Mouse (Mus musculus): ENCODE results near the gene Zfp952. TPM values are rescaled to one million over a fixed set of nuclear protein-coding genes. Genes with fewer than 3 reads are reported as not detected.

The Zfp952 gene
- 6.6 TPM for polyA plus RNA-seq (2014; fragmentation: Illumina TruSeq; extraction: RNeasy Lipid Tissue Mini Kit (QIAGEN cat#74804); ENCODE audit: low read depth, low replicate concordance)

DNA sequence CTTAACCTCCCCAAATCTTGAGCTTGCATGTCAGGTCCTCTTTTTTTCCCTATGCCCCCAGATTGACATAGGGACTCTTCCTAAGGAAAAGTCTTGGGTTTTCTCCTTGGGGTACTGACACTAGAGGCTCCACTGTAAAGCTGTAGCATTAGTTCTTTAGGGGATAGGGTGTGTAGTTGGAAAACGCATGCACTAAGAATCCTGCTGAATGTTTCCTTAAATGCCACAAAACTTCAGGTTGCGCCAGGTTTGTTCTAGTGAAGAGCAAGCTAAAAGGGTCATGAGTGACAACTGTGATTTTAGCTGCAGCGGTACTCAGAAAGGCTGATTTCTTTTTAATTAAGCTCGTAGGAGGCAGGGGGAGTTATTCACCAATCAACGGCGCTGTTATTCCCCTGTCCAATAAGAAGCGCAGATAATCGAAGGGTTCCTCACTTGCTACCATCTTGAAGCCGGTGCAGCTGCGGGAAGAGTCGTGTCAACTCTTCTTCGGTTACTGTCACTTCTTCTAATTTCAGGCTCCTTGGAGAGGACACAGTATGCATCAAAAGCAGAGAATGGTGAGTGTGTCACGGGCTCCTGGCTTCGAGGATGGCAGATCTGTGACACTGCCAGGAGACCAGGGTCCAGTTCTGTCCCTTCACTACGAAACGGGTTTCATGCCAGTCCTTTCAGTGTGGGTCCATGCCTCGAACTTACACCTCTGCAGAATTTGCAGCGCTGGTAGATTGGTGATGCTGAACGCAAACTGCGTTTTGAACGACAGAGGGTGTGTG is at the start of gene Zfp952:
Zfp952 (plus strand) TSS at position 431 of the 776 bp plus-strand sequence.

DNA sequence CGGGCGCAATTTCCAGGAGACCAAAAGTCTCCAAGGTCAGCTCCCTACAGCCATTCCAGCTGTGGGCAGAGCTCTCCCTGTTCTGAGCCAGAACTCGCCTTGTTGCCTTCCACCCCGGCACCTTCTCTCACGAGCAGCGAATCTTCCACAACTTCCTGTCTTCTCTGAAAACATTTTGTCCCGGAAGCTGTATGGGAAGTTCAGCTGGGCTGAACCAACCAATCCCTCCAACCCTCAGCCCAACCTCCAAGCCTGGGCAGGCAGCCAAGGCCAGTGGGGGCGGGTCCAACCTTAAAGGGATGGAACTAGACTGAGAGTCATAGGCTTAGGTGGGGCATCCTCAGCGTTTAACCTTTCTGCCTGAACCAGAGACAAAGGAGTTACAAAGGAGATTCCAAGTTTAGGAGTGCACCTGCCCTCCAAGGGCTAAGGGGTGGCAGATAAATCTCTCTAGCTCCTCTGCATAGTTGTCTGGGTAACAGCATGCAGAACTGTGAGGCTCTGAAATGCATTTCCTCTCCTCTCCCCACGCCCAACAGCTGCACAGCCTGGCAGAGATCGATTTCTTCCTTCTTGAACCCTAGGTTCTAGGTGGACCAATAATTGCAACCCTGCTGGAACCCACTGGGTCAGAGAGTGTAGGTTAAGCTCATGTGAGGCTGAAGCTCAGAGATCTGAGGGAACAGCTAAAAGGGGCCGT is 45.6 kb upstream of the Zfp952 start, which contains the start of gene Cyp4f13:
Cyp4f13 (minus strand) TSS at position 188 of the 700 bp plus-strand sequence.

GRCm38 (mm10) chr17:32965623-32966290 is 27.2 kb upstream of the Zfp952 start, which contains the start of gene Zfp472:
Gene Zfp472, plus strand, starts transcription at chr17:32965814.

DNA sequence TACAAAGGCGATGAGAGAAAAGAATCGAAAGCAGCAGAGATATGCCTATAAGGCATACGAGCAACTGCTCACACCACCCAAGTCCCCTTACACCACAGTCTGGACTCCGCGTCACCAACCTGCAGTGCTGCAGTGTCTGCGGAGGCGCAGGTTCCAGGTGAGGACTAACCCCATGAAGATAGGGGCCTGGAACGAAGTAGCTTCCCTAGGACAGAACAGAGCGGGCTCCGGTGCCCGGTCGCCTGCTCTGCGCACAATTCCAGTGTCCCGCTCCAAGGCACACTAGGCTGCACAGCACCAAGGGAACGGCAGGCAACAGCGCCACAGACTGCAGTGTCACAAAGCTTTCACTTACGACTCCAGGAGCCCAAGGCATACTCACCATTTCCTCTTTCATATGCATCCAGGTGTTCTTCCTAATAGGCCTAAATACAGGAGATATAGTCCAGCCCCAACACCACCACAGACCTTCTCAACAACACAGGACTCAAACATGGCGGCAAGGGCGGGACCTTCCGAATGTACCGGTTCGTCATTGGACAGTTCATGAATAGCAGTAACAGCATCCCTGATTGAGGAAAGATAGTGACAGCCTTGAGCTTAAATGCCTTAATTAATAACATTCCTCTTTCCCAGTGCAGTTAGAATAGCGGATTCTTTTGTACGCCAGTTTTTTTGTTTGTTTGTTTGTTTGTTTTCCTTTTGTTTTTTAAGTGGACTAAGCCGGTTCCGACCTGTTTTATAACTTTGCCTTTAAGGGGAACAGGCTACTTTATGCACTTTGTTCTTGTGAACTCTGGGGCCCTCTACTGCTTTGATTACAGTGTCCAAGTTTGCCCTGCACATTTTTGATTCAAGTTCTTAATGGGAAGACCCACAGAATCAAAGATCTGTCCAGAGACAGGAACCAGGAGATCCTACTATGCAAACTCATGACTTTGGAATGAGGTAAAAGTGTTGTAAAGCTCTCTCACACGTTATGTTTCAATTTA is 40.3 kb downstream of the Zfp952 start, which contains the start of gene Zfp763:
Zfp763 (minus strand) TSS at position 503 of the 992 bp plus-strand sequence.

Other genes starting within 250 kb of the Zfp952 start
- 13.1 TPM for gene Zfp871, start 204.8 kb upstream of the Zfp952 start, polyA plus RNA-seq (2014; fragmentation: Illumina TruSeq; extraction: RNeasy Lipid Tissue Mini Kit (QIAGEN cat#74804); ENCODE audit: low read depth, low replicate concordance)
- 0.16 TPM for gene Zfp811, start 183.2 kb upstream of the Zfp952 start, polyA plus RNA-seq (2014; fragmentation: Illumina TruSeq; extraction: RNeasy Lipid Tissue Mini Kit (QIAGEN cat#74804); ENCODE audit: low read depth, low replicate concordance)
- gene Zfp799, start 162.9 kb upstream of the Zfp952 start, polyA plus RNA-seq (2014; fragmentation: Illumina TruSeq; extraction: RNeasy Lipid Tissue Mini Kit (QIAGEN cat#74804); ENCODE audit: low read depth, low replicate concordance): 4.9 TPM
- 6.5 TPM for gene Zfp870, start 101.5 kb upstream of the Zfp952 start, polyA plus RNA-seq (2014; fragmentation: Illumina TruSeq; extraction: RNeasy Lipid Tissue Mini Kit (QIAGEN cat#74804); ENCODE audit: low read depth, low replicate concordance)
- 0.73 TPM for gene Cyp4f14, start 75.8 kb upstream of the Zfp952 start, polyA plus RNA-seq (2014; fragmentation: Illumina TruSeq; extraction: RNeasy Lipid Tissue Mini Kit (QIAGEN cat#74804); ENCODE audit: low read depth, low replicate concordance)
- gene Cyp4f13, start 45.7 kb upstream of the Zfp952 start, polyA plus RNA-seq (2014; fragmentation: Illumina TruSeq; extraction: RNeasy Lipid Tissue Mini Kit (QIAGEN cat#74804); ENCODE audit: low read depth, low replicate concordance): 19.5 TPM
- gene Zfp472, start 27.3 kb upstream of the Zfp952 start, polyA plus RNA-seq (2014; fragmentation: Illumina TruSeq; extraction: RNeasy Lipid Tissue Mini Kit (QIAGEN cat#74804); ENCODE audit: low read depth, low replicate concordance): 2.9 TPM
- 2.8 TPM for gene Zfp763, start 40.3 kb downstream of the Zfp952 start, polyA plus RNA-seq (2014; fragmentation: Illumina TruSeq; extraction: RNeasy Lipid Tissue Mini Kit (QIAGEN cat#74804); ENCODE audit: low read depth, low replicate concordance)
- not detected for gene 4921501E09Rik, start 74.9 kb downstream of the Zfp952 start, polyA plus RNA-seq (2014; fragmentation: Illumina TruSeq; extraction: RNeasy Lipid Tissue Mini Kit (QIAGEN cat#74804); ENCODE audit: low read depth, low replicate concordance)
- gene Zfp563, start 96.2 kb downstream of the Zfp952 start, polyA plus RNA-seq (2014; fragmentation: Illumina TruSeq; extraction: RNeasy Lipid Tissue Mini Kit (QIAGEN cat#74804); ENCODE audit: low read depth, low replicate concordance): 3.6 TPM
- gene Morc2b, start 146.6 kb downstream of the Zfp952 start, polyA plus RNA-seq (2014; fragmentation: Illumina TruSeq; extraction: RNeasy Lipid Tissue Mini Kit (QIAGEN cat#74804); ENCODE audit: low read depth, low replicate concordance): 0.47 TPM
- gene Olfr55, start 175.3 kb downstream of the Zfp952 start, polyA plus RNA-seq (2014; fragmentation: Illumina TruSeq; extraction: RNeasy Lipid Tissue Mini Kit (QIAGEN cat#74804); ENCODE audit: low read depth, low replicate concordance): not detected
- not detected for gene Olfr239, start 198.2 kb downstream of the Zfp952 start, polyA plus RNA-seq (2014; fragmentation: Illumina TruSeq; extraction: RNeasy Lipid Tissue Mini Kit (QIAGEN cat#74804); ENCODE audit: low read depth, low replicate concordance)
- 0.13 TPM for gene Olfr1564, start 228.6 kb downstream of the Zfp952 start, polyA plus RNA-seq (2014; fragmentation: Illumina TruSeq; extraction: RNeasy Lipid Tissue Mini Kit (QIAGEN cat#74804); ENCODE audit: low read depth, low replicate concordance)

Measured in heart, adult 10 weeks (tissue).